Mouse (Mus musculus): ENCODE data around the gene Gm10840. TPM values are rescaled to one million over a fixed set of nuclear protein-coding genes. Genes with fewer than 3 reads are reported as not detected.
"Not testable (repeated sequence)": the region's sequence is repeated elsewhere in the genome, so short reads cannot be mapped to it uniquely, and the experiment has no call there.

Gene Gm10840
- total RNA-seq, 2 experiments from 2014 or later: not detected

DNA sequence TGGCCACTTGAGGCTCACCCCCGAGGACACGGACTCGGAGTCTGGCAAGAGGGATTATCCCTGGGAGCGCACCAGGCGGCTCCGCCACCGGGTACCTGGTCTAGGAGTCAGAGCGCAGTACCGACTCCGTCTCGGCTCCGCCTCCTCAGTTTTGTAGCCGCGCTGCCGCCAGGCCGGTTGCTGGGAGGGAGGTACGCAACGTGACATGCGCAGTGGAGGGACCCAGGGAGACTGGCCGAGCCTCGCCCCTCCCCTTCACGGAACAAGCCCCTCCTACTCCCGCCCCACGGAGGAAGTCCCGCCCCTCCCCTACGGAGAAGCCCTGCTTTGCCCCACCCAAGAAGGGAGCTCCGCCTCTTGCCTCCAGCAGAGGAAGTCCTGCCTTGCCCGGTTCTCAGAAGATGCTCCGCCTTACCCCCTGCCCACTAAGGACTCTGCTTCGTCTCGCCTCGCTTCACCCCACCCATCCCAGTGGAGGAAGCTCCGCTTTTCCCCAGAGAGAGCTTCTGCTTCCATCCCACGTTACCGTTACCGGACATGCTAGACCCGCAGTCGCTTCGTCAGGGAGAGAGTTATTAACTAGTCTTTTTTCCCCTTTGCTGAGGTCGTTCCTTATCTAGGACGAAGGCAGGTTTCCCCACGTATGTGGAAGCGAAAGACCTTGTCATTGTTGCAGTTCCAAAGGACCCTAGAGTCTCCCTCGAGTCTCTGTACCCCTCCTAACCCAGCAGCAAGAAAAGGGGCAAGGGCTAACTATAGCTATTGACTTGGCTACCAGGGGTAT lies 32.9 kb downstream of the Gm10840 start:
- intact Hi-C loops (cut with DNase I): loop anchor here (1.0 to 2.0 kb wide), 2 partner anchors 23 to 35 kb away; partner anchors contain the start of genes Ccdc47 and Ddx42
- DNase-seq (ENCODE audit: low spot score in 2 of 2): peak; percentile 94 to 98

DNA sequence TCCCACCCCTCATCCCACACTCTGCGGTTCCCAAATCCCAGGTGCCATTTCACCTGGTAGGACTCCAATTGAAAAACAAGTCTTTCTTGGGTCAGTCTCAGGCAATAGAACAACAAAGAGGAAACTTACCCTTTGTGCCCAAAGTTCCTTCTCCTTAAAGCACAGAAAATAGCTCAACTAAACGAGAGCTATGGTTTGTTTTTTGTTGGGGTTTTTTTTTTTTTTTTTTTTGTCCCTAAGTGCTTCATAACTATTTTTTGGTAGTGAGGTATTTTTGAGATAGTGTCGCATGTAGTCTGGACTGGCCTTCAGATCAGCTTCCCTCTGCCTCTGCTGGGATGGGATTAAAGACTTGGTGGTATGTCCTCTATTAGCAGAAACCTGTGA lies 33.5 kb downstream of the Gm10840 start:
- no peak for DNase-seq (ENCODE audit: low spot score in 2 of 2)
- intact Hi-C loops (cut with DNase I): no loop called here

- DNase-seq (ENCODE audit: low spot score in 2 of 2): no peak
- intact Hi-C loops (cut with DNase I): no loop called here
These were observed 34.2 kb downstream of the Gm10840 start for GRCm38 (mm10) chr11:106194891-106195290.

DNA sequence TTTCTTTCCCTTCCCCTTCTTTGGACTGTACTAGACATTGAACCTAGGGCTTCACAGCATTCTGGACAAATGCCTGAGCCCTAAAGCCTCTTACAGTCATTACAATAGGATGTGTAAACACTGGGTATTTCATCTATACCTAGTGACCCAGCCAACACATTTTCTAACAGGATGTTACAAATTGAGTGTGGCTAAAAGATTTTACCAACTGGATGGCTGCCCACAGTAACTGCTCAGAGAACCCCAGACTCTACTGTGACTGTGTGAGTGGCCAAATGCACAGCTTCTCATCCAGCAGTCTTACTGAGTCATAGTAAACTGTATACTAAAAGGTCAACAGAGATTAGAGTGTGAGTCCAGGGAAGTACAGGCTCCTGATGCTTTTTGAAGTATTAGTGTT lies 34.7 kb downstream of the Gm10840 start:
- intact Hi-C loops (cut with DNase I): no loop called here
- DNase-seq (ENCODE audit: low spot score in 2 of 2): no peak

GRCm38 (mm10) chr11:106198277-106198676 lies 37.6 kb downstream of the Gm10840 start:
- no peak for DNase-seq (ENCODE audit: low spot score in 2 of 2)
- intact Hi-C loops (cut with DNase I): no loop called here

DNA sequence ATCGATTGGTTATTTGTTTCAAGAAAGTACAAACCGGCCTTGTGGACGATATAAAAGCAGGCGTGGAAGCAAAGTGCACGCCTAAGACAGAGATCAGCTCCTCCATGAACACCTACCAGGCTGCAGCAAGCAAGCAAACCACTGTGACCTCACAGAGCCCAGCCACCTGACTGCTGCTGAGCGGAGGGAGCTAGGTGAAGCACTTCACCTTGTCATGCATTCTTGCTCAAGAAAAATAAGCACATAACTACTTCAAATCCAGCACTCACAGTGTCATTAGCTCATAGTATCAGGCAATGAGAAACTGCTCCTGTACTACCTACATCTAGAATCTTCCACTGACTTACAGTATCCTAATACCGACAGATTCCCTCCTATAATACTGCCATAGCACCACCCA lies 39.3 kb downstream of the Gm10840 start:
- DNase-seq (ENCODE audit: low spot score in 2 of 2); intact Hi-C loops (cut with DNase I): not testable (repeated sequence)

DNA sequence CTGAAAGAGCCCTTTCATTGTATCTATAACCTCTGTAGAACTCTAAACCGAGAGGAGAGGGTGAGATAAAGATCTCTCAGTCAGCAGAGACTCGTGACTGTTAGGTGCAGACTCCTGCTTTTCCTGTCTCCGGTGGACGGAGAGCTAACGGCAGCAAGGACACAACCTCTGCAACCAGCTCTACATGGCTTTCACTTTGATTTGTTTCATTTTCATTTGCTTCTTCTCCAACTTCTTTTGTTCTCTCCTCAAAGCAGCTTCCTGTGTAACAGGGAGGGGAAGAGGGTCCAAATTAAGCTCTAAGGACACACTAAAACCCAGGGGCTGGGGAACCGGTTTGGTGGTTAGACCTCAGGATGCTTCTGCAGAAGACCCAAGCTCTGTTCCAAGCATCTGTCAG lies 40.1 kb downstream of the Gm10840 start:
- DNase-seq (ENCODE audit: low spot score in 2 of 2): no peak
- intact Hi-C loops (cut with DNase I): no loop called here

GRCm38 (mm10) chr11:106201337-106202122 lies 40.9 kb downstream of the Gm10840 start:
- intact Hi-C loops (cut with DNase I): no loop called here
- DNase-seq (ENCODE audit: low spot score in 2 of 2): no peak

DNA sequence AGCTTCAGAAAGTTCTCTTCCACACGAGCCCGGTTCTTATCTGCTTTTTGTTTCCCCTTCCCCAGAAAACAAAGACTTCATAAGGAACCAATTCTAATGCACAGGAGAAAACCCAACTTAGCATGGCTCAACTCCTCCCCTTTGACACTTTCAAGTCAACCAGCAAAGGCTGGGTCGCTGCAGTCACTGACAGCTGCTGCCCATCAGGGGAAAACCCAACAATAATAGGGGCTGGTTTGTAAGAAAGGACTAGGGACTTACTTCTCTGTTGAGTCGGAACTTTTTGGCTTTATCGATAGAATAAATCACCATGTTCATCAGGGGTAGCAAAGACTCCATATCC lies 41.4 kb downstream of the Gm10840 start, which contains the start of gene Strada:
Gene Strada, minus strand, starts transcription at position 46 of the 343 bp plus-strand sequence.
- intact Hi-C loops (cut with DNase I): no loop called here
- DNase-seq (ENCODE audit: low spot score in 2 of 2): no peak

Other genes starting within 250 kb of the Gm10840 start
- gene Cyb561, start 207.5 kb upstream of the Gm10840 start, total RNA-seq (2021): 10 to 100 TPM; 85.8 to 88.9 TPM
- gene Ace, start 192.9 kb upstream of the Gm10840 start, total RNA-seq (2021): 10 to 100 TPM; 10.9 to 12.2 TPM
- gene Ace3, start 166.2 kb upstream of the Gm10840 start, total RNA-seq (2021): not detected
- gene Kcnh6, start 152.7 kb upstream of the Gm10840 start, total RNA-seq (2021): 1 to 10 TPM; 1.6 to 2.0 TPM
- 100 to 1,000 TPM; 152 to 168 TPM for gene Dcaf7, start 124.0 kb upstream of the Gm10840 start, total RNA-seq (2021)
- 10 to 100 TPM; 18.0 to 18.6 TPM for gene Taco1, start 94.8 kb upstream of the Gm10840 start, total RNA-seq (2021)
- 10 to 100 TPM; 25.1 to 29.5 TPM for gene Map3k3, start 76.2 kb upstream of the Gm10840 start, total RNA-seq (2021)
- gene Limd2, start within 50 bp of the Gm10840 start, total RNA-seq (2021): 100 to 1,000 TPM; 101 to 103 TPM
- 10 to 100 TPM; 24.8 to 25.5 TPM for gene Strada, start 41.3 kb downstream of the Gm10840 start, total RNA-seq (2021)
- gene Ccdc47, start 55.5 kb downstream of the Gm10840 start, total RNA-seq (2021): 10 to 100 TPM; 79.9 to 83.7 TPM
- gene Ddx42, start 56.1 kb downstream of the Gm10840 start, total RNA-seq (2021): 10 to 100 TPM; 64.1 to 68.2 TPM
- 10 to 100 TPM; 28.6 to 29.3 TPM for gene Ftsj3, start 95.2 kb downstream of the Gm10840 start, total RNA-seq (2021)
- 100 to 1,000 TPM; 177 to 191 TPM for gene Psmc5, start 95.3 kb downstream of the Gm10840 start, total RNA-seq (2021)
- gene Smarcd2, start 112.1 kb downstream of the Gm10840 start, total RNA-seq (2021): 10 to 100 TPM; 13.2 to 15.8 TPM
- gene Tcam1, start 115.8 kb downstream of the Gm10840 start, total RNA-seq (2021): under 1 TPM; 0.18 to 0.34 TPM
- gene Gh, start 141.0 kb downstream of the Gm10840 start, total RNA-seq (2021): not detected
- gene Cd79b, start 153.9 kb downstream of the Gm10840 start, total RNA-seq (2021): under 1 TPM in 1 of 2 experiments, not detected in 1; 0.32 TPM
- not detected for gene Scn4a, start 192.4 kb downstream of the Gm10840 start, total RNA-seq (2021)
- gene Prr29, start 204.6 kb downstream of the Gm10840 start, total RNA-seq (2021): not detected
- gene Icam2, start 227.2 kb downstream of the Gm10840 start, total RNA-seq (2021): 1 to 10 TPM; 2.6 to 3.7 TPM